Mouse (Mus musculus) G1E-ER4 (cell line): ENCODE data around the gene Zmiz1. TPM values are rescaled to one million over a fixed set of nuclear protein-coding genes. Genes with fewer than 3 reads are reported as not detected.

Experiments
- GATA1 ChIP-seq: IDR thresholded peaks from one replicate; pipeline ENCODE4 v1.8.0; 2012; ENCODE audit warnings: low read length, inconsistent platforms
- polyA plus RNA-seq: library from polyadenylated mRNA; stranded (reverse); fragments of >175 nt; gene quantifications from 2 replicates; pipeline ENCODE4 v1.2.3, GENCODE M21; 2012

The Zmiz1 gene
- polyA plus RNA-seq, 1 experiment = not detected

GRCm38 (mm10) chr14:25540172-25540571 is 81.2 kb downstream of the Zmiz1 start:
- no peak for TF ChIP-seq GATA1

- TF ChIP-seq GATA1 = no peak
Observed at GRCm38 (mm10) chr14:25541213-25541612, 82.2 kb downstream of the Zmiz1 start.

- no peak for TF ChIP-seq GATA1
Observed at GRCm38 (mm10) chr14:25543098-25543497, 84.1 kb downstream of the Zmiz1 start.

GRCm38 (mm10) chr14:25543927-25544326 is 84.9 kb downstream of the Zmiz1 start:
- no peak for TF ChIP-seq GATA1

- TF ChIP-seq GATA1 = no peak
Observed at GRCm38 (mm10) chr14:25546852-25547621, 88.1 kb downstream of the Zmiz1 start.

GRCm38 (mm10) chr14:25547882-25548281 is 88.9 kb downstream of the Zmiz1 start:
- TF ChIP-seq GATA1 = no peak

- TF ChIP-seq GATA1 = no peak
Observed at GRCm38 (mm10) chr14:25548650-25549049, 89.7 kb downstream of the Zmiz1 start.

- TF ChIP-seq GATA1 = no peak
Observed at GRCm38 (mm10) chr14:25549125-25549524, 90.1 kb downstream of the Zmiz1 start.

GRCm38 (mm10) chr14:25549871-25550840 is 91.2 kb downstream of the Zmiz1 start:
- TF ChIP-seq GATA1 = no peak

GRCm38 (mm10) chr14:25551731-25552130 is 92.7 kb downstream of the Zmiz1 start:
- no peak for TF ChIP-seq GATA1

GRCm38 (mm10) chr14:25553382-25553781 is 94.4 kb downstream of the Zmiz1 start:
- no peak for TF ChIP-seq GATA1

- no peak for TF ChIP-seq GATA1
Observed at GRCm38 (mm10) chr14:25554781-25555180, 95.8 kb downstream of the Zmiz1 start.

- TF ChIP-seq GATA1 = no peak
Observed at GRCm38 (mm10) chr14:25555291-25555781, 96.4 kb downstream of the Zmiz1 start.

- TF ChIP-seq GATA1 = no peak
Observed at GRCm38 (mm10) chr14:25555848-25556247, 96.9 kb downstream of the Zmiz1 start.

- TF ChIP-seq GATA1 = no peak
Observed at GRCm38 (mm10) chr14:25557014-25557413, 98.0 kb downstream of the Zmiz1 start.

- TF ChIP-seq GATA1 = no peak
Observed at GRCm38 (mm10) chr14:25558479-25558878, 99.5 kb downstream of the Zmiz1 start.

GRCm38 (mm10) chr14:25559907-25560306 is 100.9 kb downstream of the Zmiz1 start:
- no peak for TF ChIP-seq GATA1
